Mouse (Mus musculus): Measurements from ENCODE around the gene Il18. TPM values are rescaled to one million over a fixed set of nuclear protein-coding genes. Genes with fewer than 3 reads are reported as not detected.
"Not testable (repeated sequence)": the region's sequence is repeated elsewhere in the genome, so short reads cannot be mapped to it uniquely, and the experiment has no call there.

Il18 gene
- total RNA-seq, 2 experiments from 2014 or later = 4.2 to 4.5 TPM

DNA sequence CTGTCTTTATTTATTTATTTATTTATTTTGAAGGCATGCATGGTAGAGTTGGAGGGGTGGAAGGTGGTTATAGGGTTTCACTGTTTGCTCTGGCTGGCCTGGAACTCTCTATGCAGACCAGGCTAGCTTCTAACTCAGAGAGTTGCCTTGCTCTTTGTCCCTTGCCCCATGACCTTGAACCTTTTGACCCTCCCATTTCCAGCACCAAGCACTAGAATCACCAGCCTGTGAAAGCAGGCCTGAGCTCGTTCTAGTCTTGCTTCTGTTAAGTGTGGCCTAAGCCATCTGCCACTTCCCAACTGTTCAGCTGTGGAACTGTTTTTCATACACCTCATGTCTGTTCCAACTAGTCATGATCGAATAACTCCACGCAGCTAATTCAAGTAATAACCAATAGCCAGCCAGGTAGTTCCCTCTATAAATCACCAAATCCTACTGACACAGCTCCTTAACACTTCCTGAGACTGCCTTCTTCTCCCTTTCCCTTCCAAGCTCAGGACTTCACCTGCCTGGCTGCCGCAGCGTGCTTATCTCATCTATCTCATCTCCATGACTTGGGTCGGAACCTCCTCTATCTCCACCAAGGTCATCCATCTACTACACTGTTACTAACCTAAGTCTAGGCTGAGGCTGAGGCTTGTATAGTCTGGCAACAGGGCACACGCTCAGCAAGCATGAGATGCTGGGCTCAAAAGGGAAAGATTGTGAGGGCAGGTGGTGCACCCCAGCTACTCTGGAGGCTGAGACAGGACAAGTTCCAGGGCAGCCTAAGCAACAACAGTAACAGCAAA is 47.6 kb downstream of the Il18 start:
- no peak for ATAC-seq (replicated peaks; ENCODE audit: poor library complexity, severe bottlenecking)

DNA sequence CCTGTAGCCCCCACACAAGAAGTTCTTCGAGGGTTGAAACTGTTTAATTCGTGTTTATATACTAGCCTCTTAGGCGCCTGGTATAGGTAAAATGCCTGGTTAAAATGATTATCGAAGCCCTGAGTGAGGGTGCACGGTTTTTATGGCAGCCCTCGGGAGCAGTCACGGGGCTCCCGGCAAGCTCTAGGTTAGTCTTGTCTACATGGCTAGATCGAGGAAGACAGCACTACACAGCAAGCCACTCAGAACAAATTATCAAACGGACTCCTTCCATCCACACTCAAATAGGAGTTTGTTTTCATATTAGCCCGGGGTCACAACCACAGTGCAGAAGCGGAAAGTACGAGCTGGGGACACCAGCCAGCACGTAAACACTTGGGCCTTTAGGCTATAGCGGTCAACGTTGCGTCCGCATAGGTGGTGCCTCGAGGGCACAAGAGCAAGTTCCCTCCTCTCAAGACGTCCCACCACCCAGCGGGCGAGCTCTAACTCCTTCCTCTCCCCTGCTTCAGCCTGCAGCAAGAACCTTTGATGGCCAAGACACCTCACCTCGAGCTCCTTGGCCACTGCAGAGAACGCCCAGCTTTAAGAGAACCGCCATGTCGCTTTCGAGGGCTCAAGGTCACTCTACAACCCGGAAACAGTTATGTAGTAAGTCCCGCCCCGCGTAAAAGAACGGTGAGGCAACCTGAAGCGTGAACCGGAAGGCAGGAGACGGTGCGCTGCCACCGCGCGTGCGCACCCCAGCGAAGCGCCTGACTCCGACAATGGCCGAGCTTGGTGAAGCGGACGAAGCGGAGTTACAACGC is 48.8 kb downstream of the Il18 start, which contains the start of the genes Sdhd and Timm8b:
Gene Sdhd (minus strand): TSS at position 624 of the 809 bp plus-strand sequence.
Gene Timm8b (plus strand): TSS at position 722 of the 809 bp plus-strand sequence.
- peak; percentile 95 for ATAC-seq (replicated peaks; ENCODE audit: poor library complexity, severe bottlenecking)

DNA sequence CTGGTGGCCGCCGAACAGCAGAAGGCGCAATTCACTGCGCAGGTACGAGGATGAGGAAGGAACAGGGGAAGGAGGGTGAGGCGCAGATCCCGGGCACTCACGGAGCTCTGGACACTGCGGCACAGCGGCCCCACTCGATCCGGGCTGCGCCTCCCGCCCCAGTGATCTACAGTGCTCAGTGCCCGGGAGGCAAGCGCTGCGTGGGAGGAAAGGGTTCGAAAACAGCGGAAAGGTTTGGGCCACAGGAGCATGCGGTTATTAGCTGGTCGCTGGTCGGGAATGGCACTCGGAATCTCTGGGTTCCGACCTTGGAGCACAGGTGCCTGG is 49.3 kb downstream of the Il18 start:
- no peak for ATAC-seq (replicated peaks; ENCODE audit: poor library complexity, severe bottlenecking)

DNA sequence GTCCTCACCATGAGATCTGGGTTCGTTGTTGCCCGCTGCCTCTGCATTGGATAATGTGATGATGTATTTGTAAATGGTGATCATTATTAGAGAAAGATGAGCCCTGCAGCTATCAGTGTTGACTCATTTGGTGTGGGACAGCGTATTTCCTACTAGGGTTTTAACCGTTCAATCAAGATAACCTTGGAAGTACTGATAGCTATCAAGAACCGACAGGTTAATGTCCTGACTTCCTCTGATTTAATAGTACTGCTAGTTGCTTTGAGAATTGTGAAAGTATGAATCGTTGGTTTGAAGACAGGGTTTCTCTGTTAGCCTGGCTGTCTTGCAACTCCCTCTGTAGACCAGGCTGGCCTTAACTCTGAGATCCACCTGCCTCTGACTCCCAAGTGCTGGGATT is 49.7 kb downstream of the Il18 start:
- no peak for ATAC-seq (replicated peaks; ENCODE audit: poor library complexity, severe bottlenecking)

DNA sequence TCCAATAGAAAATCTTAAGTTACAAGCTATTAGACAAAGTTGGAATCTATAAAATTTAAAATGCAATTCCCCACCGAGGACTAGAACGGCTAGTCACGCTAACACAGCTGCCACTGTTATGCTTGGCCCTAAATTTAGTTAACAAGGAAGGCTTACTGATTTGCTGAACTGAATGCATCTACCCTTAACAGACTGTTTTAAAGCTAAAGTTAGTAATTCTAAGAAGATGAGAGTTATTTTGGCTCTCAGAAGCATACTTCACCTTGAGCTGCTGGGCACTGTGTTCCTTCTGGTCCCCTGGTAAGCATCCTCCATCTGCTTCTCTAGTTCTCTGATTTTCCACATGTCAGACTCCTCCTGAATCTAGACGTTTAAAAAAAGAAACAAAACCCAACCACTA is 57.5 kb downstream of the Il18 start:
- ATAC-seq (replicated peaks; ENCODE audit: poor library complexity, severe bottlenecking) = no peak

DNA sequence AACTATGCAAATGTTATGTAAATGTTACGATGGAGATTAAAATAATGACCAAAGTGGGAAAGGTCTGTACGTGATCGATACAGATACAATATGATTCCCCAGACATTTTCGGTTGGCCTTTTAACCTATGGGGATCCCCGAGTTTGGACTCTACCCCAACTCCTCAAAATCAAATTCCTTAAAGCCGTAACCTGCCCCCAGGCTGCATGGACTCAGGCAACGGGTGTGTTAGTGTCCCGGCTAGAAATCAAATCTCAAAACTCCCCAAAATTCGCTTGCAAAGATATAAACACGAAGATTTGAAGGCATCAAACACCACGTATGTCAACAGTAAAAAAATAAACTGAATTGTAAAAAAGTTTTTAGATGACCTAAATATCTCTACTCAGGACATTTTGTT is 61.5 kb downstream of the Il18 start:
- no peak for ATAC-seq (replicated peaks; ENCODE audit: poor library complexity, severe bottlenecking)

DNA sequence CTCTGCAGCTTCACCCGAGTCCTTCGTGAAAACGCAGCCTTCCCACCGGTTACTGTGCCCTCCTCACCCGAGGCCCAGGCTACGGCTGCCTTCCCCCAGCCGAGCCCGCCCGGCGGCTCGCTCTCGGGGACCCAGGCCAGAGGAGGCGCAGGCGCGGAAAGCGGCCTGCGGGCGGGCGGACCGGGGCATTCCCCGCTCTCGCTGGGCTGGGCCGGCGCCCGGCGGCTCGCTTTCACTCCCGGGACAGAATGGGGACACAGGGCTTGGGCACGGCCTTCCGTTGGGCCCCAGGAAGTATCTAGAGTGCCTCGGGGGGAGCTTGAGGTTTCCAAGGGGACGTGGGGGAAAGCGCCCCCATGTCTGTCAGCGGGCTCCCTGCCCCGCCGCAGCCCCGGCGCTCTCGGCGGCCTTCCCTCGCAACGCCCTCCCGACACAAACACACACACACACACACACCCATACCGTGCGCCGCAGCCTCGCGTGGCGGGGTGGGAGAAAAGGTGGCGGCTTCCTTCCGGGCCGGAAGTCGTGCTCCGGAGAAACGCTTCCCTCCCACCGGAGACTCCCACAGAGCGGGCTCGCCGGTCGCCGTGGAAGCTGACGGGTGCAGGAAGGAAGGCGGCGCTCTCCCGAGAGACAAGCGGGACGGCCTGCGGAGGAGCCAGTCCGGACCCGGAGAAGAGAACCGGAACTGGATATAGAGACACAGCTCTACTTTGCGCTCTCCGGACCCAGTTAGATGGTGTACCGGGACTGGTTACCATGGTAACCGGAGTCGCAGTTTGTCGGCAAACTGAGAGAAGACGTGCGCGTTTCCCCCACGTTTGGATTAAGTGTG is 62.4 kb downstream of the Il18 start, which contains the start of the genes Pih1d2 and Nkapd1:
Gene Pih1d2 (plus strand): TSS at position 556 of the 838 bp plus-strand sequence.
Gene Nkapd1 (minus strand): TSS at position 699 of the 838 bp plus-strand sequence.
- peak; percentile 93 for ATAC-seq (replicated peaks; ENCODE audit: poor library complexity, severe bottlenecking)

DNA sequence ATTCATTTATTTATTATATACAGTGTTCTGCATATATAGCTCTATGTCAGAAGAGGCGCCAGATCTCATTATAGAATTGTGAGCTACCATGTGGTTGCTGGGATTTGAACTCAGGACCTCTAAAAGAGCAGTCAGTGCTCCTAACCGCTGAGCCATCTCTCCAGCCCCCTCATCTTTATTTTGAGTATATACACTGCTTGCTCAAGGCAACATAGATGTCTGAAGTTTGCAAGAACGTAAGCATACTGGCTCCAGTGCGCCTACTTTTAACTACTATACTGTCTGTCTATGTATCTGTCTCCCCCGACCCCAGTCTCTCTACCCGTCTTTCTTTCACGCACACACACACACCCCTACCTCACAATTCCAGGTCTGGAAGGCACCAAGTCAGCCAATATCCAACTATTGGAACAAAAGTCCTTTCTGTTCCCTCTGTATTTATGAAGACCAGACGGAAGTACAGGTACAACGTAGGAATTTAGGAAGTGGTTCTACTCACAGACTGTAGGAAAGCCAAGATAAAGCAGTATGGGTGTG is 63.2 kb downstream of the Il18 start:
- ATAC-seq (replicated peaks; ENCODE audit: poor library complexity, severe bottlenecking) = no peak

DNA sequence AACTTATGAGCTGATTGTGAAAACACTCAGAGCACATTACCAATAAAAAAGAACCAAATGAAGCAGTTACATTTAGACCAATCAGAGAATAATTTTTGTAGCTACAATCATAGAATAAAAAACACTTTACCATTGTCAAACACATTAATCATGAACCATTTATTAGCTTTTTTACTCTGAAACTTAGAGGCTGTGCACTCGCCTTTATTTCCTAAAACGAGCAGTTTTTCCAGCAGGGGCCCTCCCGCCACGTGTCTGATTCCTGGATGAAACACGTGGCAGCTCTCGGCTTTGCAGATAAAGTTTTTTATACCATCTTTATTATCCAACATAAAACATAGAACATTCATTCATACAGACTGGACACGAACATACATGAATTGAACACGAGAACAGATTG is 76.3 kb downstream of the Il18 start:
- ATAC-seq (replicated peaks; ENCODE audit: poor library complexity, severe bottlenecking) = not testable (repeated sequence)

Other genes starting within 250 kb of the Il18 start
- gene Rpl10-ps3, start 209.9 kb upstream of the Il18 start, total RNA-seq (2014; fragmentation: Nextera tagmentation) = 525 and 847 TPM in 2 replicates
- 296 and 372 TPM in 2 replicates for gene Rpl10-ps3, start 209.9 kb upstream of the Il18 start, total RNA-seq (2017)
- gene Plet1, start 60.3 kb upstream of the Il18 start, total RNA-seq (2014; fragmentation: Nextera tagmentation) = 5.2 TPM in 1 of 2 replicates, not detected in the other
- not detected in 2 replicates for gene Plet1, start 60.3 kb upstream of the Il18 start, total RNA-seq (2017)
- gene Pts, start 26.1 kb upstream of the Il18 start, total RNA-seq (2014; fragmentation: Nextera tagmentation) = 107 and 145 TPM in 2 replicates
- gene Pts, start 26.1 kb upstream of the Il18 start, total RNA-seq (2017) = 77.5 and 108 TPM in 2 replicates
- not detected in 2 replicates for gene Bco2, start 354 bp downstream of the Il18 start, total RNA-seq (2014; fragmentation: Nextera tagmentation)
- 0.62 and 1.0 TPM in 2 replicates for gene Bco2, start 354 bp downstream of the Il18 start, total RNA-seq (2017)
- not detected in 2 replicates for gene Tex12, start 6.5 kb downstream of the Il18 start, total RNA-seq (2014; fragmentation: Nextera tagmentation)
- not detected in 2 replicates for gene Tex12, start 6.5 kb downstream of the Il18 start, total RNA-seq (2017)
- gene Sdhd, start 49.0 kb downstream of the Il18 start, total RNA-seq (2014; fragmentation: Nextera tagmentation) = 172 and 230 TPM in 2 replicates
- gene Sdhd, start 49.0 kb downstream of the Il18 start, total RNA-seq (2017) = 178 and 221 TPM in 2 replicates
- gene Timm8b, start 49.1 kb downstream of the Il18 start, total RNA-seq (2014; fragmentation: Nextera tagmentation) = 134 and 159 TPM in 2 replicates
- gene Timm8b, start 49.1 kb downstream of the Il18 start, total RNA-seq (2017) = 238 and 258 TPM in 2 replicates
- 0.41 and 1.5 TPM in 2 replicates for gene Pih1d2, start 62.5 kb downstream of the Il18 start, total RNA-seq (2014; fragmentation: Nextera tagmentation)
- gene Pih1d2, start 62.5 kb downstream of the Il18 start, total RNA-seq (2017) = 0.41 and 7.5 TPM in 2 replicates
- gene Nkapd1, start 62.6 kb downstream of the Il18 start, total RNA-seq (2014; fragmentation: Nextera tagmentation) = 26.3 and 29.6 TPM in 2 replicates
- gene Nkapd1, start 62.6 kb downstream of the Il18 start, total RNA-seq (2017) = 36.4 and 43.9 TPM in 2 replicates
- gene Dlat, start 105.0 kb downstream of the Il18 start, total RNA-seq (2014; fragmentation: Nextera tagmentation) = 33.9 and 61.3 TPM in 2 replicates
- 30.4 and 48.5 TPM in 2 replicates for gene Dlat, start 105.0 kb downstream of the Il18 start, total RNA-seq (2017)
- gene Dixdc1, start 184.7 kb downstream of the Il18 start, total RNA-seq (2014; fragmentation: Nextera tagmentation) = 0.11 and 0.82 TPM in 2 replicates
- gene Dixdc1, start 184.7 kb downstream of the Il18 start, total RNA-seq (2017) = 0.10 and 0.39 TPM in 2 replicates
- not detected in 2 replicates for gene 2310030G06Rik, start 191.7 kb downstream of the Il18 start, total RNA-seq (2014; fragmentation: Nextera tagmentation)
- gene 2310030G06Rik, start 191.7 kb downstream of the Il18 start, total RNA-seq (2017) = not detected in 2 replicates
- 1.6 TPM in 1 of 2 replicates, not detected in the other for gene Cryab, start 196.5 kb downstream of the Il18 start, total RNA-seq (2014; fragmentation: Nextera tagmentation)
- 2.5 TPM in 1 of 2 replicates, not detected in the other for gene Cryab, start 196.5 kb downstream of the Il18 start, total RNA-seq (2017)
- not detected in 2 replicates for gene Hspb2, start 197.5 kb downstream of the Il18 start, total RNA-seq (2014; fragmentation: Nextera tagmentation)
- not detected in 2 replicates for gene Hspb2, start 197.5 kb downstream of the Il18 start, total RNA-seq (2017)
- 9.8 and 14.9 TPM in 2 replicates for gene Fdxacb1, start 213.4 kb downstream of the Il18 start, total RNA-seq (2014; fragmentation: Nextera tagmentation)
- 6.3 and 7.1 TPM in 2 replicates for gene Fdxacb1, start 213.4 kb downstream of the Il18 start, total RNA-seq (2017)
- 25.1 and 30.7 TPM in 2 replicates for gene Alg9, start 220.2 kb downstream of the Il18 start, total RNA-seq (2014; fragmentation: Nextera tagmentation)
- 22.7 TPM in 2 replicates for gene Alg9, start 220.2 kb downstream of the Il18 start, total RNA-seq (2017)
- gene 1110032A03Rik, start 220.7 kb downstream of the Il18 start, total RNA-seq (2014; fragmentation: Nextera tagmentation) = 19.9 and 22.7 TPM in 2 replicates
- 11.2 and 16.3 TPM in 2 replicates for gene 1110032A03Rik, start 220.7 kb downstream of the Il18 start, total RNA-seq (2017)